Mouse (Mus musculus) heart, postnatal 10 days (tissue): ENCODE results near the gene Lhx1. TPM values are rescaled to one million over a fixed set of nuclear protein-coding genes. Genes with fewer than 3 reads are reported as not detected.

ENCODE experiments used
- DNase-seq, 2 experiments: peaks; one replicate each; pipeline ENCODE4 v3.0.0; 2021
- intact Hi-C: fragments of 180-260 bp; cut with DNase I; formaldehyde crosslinking; loops from one replicate; pipeline ENCODE4 v1.15.1; 2025
- total RNA-seq, 2 experiments: library from RNA; stranded (reverse); gene quantifications; 2 replicates each; pipeline ENCODE4 v1.2.3; 2021

Lhx1 gene
- total RNA-seq, 2 experiments from 2014 or later, result not detected

DNA sequence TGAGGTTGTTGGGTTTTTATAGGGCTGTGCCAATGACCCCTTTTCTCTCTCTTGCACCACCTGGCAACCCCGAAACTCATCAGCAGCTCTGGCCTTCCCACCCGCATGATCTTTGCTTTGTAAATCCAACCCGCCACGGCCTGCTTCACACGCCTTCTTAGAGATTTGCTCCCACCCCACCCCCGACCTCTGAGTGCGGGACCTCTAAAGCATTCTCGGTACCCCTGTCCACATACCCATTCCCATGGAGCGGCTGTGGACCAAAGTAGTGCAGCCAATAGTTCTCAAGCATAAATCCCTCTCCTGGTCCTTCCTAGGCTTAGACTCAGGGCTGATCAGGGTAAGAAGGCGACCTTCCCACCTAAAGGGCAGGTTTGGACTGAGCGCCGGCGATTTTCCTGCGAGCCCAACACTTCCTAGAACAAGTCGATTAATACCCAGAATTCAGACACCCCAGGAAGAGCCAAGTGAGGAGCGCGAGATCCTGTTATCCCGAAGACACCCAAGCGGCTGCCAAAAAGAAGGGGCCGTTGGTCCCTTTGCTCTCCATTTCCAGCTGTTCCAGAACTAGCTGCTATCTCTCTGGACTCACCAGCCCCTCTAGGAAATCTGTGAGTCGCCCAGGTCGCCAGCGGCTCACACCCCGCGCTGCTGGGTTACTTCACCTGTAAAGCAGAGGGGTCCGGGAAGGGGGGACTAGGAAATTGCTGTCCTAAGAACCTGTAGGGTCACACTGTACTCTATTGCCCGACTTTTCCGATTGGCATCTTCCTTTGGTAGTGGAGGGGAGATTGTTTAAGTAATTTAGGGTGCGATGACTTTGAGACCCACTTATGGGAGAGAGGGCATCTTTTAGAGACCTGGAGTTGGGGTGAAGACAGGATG is 1.9 kb upstream of the Lhx1 start:
- no peak for DNase-seq
- intact Hi-C loops, result no loop called here

- intact Hi-C loops, result no loop called here
- DNase-seq, result no peak
Observed at GRCm38 (mm10) chr11:84526451-84526850, 1.1 kb upstream of the Lhx1 start.

- DNase-seq, result no peak
- intact Hi-C loops, result no loop called here
Observed at GRCm38 (mm10) chr11:84524511-84525270, 644 bp downstream of the Lhx1 start.

GRCm38 (mm10) chr11:84523841-84524510 is 1.4 kb downstream of the Lhx1 start:
- intact Hi-C loops, result no loop called here
- DNase-seq, result peak; percentile 22 to 26

DNA sequence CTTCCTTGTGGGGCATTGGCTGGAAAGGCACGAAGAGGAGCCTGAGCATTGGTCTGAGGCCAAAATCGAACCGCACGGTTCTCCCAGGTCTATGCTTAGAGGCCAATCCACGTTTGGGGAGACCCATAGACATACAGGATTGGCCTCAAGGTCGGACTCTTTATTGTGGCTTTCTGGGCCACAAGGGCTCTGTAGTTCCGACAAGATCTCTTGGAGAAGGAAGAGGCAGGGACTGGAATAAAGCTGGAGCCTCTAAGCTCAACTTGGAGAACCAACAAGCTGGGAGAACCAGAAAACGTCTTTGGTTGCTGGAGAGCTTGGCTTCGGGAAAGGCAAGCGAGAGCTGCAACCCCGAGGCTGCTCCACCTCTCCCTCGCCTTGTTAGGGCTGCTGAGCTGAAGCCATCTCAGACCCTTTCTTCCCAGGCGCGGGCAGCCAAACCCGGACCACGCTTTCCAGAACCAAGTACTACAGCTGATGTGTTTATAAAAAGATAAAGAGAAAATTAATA is 2.0 kb downstream of the Lhx1 start:
- no peak for DNase-seq
- intact Hi-C loops, result no loop called here

DNA sequence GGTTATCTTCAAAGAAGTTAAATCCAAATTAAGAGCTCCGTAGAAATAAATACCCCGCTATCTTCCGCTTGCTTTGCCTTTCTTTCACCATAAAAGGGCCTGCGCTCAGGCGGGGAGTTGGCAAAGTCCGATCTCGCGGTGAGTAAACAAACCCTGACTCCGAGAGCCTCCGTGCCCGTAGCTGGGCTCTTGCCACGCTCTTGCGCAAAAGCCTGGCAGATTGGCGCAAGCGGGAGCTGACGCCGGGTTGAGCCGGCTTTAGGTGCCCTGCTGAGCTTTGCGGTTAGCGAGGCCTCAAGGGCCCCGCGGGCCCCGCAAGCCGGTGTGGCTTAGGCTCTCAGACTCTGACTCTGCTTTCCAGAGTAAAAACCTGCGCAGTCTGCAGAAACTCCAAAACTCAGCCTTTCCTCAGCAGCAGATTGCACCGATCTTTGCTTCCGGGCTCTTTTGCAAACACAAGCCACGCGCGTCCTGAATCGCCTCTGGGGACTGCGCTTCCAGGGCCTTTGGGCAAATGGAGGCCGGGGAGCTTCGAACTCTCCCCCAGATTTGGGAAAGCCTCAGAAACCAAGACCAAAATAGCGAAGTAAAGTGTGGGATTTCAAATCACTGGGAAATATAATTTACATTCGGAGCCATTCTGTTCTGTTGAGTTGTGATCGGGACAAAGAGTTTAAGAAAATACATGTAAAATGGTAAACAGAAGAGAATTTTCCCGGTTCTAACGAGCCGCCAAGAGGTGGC is 2.6 kb downstream of the Lhx1 start:
- peak; percentile 75 to 77 for DNase-seq
- intact Hi-C loops, result no loop called here

DNA sequence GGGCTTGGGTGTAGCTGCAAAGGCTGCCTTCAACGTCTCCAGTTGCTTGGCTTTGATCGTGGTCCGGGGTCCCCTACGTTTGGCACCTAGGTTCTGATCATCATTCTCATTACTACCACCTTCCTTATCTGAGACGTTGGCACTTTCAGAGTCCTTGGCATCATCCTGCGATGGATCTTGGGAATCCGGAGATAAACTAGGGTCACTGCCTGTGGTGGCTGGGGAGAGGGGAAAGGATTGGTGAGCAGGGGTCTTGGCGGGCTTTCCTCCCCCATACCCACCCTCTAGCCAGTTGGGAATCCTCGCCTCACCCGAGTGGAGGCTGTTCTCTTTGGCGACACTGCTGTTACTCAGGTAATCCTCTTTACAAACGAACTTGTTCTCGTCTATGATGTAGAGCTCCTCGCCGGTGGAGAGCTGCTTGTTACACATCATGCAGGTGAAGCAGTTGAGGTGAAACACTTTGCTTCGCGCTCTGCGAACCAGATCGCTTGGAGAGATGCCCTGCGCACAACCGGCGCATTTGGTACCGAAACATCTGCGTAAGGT is 3.5 kb downstream of the Lhx1 start:
- DNase-seq, result no peak
- intact Hi-C loops, result no loop called here

DNA sequence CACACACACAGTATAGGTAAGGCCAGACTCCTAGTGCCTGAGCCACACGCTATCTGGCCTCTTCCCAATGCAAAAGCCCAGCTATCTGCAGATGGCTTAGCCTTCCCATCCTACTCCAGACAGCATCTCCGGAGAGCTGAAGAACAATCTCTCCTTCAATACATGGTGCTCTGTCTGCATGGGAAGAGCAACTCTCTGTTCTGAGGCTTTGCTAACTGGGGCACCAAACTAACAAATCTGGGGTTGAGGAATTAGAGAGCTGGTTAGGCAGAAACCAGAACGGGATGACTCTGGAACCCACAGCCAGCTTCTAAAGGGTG is 4.3 kb downstream of the Lhx1 start:
- no peak for DNase-seq
- intact Hi-C loops, result no loop called here

DNA sequence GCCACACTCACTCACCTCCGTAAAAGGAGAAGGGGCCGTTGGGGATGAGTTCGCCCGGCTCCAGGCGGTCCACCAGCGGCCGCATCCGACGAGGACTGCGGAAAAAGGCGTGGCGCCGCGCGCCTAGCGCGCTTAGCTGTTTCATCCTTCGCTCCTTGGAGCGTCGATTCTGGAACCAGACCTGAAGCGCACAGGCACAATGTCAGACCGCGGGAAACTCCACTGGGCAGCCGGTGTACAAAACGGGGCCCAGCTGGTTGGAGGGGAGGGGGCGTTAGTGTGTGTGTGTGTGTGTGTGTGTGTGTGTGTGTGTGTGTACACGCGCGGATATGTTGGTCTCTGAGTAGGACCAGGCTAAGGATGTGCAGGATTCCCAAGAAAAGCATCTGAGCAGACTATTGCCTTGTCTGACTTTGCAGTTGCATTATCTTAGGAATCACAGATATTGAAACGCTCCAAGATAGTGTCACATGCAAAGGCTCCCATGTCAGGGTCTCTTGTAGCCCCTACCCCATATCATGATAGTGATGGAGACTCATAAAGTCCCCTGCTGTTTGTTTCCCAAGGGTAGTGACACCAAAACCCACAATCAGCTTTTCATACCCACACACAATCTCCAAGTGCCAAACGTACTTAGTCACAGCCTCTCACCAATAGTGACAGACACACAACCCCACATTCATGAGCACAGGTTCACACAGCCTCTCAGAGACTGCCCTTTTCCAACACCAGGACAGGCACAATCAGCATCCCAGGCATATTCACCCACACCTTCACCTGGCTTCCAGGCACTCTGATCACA is 4.9 kb downstream of the Lhx1 start:
- no peak for DNase-seq
- intact Hi-C loops, result no loop called here

DNA sequence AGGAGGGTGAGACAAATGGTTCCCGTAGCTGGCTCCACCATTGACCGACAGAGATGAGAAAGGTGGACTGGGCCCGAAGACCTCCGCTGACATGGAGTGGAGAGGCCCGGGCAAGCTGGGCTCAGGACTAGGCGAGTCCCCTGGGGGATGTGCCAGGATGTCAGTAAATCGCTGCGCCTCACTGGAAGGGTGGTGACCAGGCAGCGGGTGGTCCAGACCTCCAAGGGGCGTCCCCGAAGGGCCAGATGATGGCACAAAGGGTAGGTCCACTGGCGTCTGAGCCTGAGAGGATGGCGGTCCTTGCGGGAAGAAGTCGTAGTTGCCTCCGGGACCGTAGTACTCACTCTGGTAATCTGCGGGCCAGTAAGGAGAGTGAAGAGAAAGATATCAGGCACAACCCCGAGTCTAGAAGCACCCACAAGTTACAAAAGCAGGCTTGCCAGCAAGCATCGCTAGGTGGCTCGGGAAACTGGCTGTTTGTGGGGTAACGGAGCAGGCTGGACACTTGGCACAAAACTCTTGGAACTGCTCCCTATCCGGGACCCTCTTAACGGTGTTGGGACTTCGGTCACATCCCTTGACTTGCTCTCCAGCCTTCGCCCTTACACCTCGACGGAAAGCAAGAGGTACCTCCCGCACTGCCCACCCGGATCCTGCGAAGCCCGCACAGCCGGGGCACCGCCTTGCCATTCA is 5.6 kb downstream of the Lhx1 start:
- intact Hi-C loops, result no loop called here
- no peak for DNase-seq

GRCm38 (mm10) chr11:84519036-84519435 is 6.3 kb downstream of the Lhx1 start:
- intact Hi-C loops, result no loop called here

DNA sequence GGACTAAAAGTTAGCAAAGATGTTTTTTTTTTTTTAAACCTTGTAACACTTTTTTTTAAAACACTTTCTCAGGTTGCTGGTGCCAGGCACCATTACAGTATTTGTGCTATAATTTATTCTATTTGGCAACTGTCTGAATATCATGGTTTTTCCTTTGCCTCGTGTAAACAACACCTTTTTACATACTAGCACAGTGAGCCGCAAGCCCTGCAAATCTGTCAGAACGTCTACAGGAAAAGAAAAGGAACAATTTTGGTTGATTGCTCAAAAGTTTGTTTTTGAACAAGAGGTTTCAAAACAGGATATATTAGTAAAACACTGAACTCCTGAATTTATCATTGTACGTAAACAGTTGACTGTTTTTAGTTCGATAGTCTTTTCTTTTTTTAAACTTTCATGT is 7.1 kb downstream of the Lhx1 start:
- intact Hi-C loops, result no loop called here
- no peak for DNase-seq

More at GRCm38 (mm10) chr11:84519036-84519435, 6.3 kb downstream of the Lhx1 start:
- DNase-seq, result no peak

- no peak for DNase-seq
- intact Hi-C loops, result no loop called here
Observed at GRCm38 (mm10) chr11:84517431-84517830, 7.9 kb downstream of the Lhx1 start.

DNA sequence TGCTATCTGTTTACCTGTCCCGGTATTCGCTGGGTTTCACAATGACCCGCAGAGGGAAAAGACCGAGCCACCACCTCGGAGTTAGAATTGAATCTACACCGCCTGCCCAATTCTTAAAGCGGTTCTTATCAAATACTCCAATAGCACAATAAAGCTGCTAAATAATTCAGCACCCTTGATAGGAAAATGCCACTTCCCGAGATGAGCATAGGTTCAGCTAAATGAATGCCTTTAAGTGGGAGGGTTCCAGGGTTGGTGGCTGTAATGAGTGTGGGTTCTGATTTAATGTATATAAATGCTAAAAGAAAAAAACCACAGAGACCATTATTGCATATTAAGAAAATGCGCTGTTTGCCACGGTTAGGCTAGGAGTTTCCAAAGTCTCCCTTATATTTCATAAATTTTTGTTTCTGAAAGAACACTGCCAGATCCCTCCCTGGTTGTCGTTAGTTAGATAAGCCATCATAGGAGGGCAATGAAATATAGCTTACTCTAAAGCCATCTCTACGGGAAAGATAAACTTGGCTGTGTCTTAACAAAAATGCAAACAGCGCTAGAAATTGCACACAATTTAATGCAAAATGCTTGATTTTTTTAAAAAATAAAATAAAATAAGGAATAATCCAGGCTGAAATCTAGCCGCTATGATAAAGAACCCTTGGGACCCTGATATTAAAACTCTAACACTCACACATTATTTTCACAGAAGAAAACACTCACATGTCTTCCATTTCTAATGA is 8.7 kb downstream of the Lhx1 start:
- intact Hi-C loops, result no loop called here
- DNase-seq, result no peak

DNA sequence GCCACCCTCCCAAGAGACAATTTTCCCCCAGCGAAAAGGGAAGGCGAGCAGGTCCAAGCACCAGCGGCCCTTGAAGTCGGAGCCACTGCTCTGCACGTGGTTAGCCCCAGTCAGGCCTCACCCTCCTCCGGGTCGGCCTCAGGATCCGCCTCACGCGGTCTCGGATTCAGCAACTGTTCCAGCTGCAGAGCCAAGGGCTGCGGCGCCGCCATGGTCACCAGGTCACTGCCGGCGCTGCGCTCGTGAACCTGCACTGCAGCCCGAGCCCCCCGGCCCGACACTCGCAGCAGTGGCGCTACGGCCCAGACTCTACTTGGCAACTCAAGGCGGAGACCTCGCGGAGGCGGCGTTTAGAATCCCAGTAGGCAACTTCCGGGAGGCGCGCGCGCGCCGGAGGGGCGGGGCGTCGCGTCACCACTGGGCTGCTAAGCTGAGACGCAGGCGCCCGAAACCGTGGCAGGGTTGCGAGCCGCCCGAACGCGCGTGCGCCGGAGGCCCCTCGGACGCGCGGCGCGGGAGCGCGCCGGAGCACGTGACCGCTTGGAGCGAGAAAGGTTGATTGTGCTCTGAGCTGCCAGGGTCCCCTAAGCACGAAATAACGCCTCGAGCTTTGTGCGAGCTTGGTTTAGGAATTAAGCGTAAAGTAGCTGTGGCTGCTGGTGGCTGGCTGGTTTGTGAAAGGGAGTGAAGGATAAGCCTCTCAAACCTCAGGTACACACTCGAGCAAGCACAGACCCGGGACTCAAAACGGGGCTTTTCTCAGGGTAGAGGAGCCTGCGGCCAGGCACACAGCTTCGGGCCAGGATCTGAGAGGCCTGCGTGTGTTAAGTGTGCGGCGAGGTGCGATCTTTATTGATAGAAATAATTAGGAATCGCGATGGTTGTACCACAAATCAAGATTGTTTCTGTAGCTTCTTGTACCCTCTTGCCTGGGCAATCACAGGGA is 11.9 kb downstream of the Lhx1 start, which contains the start of gene Aatf:
TSS of gene Aatf (minus strand) at position 352 of the 946 bp plus-strand sequence.
- peak; percentile 97 to 98 for DNase-seq
- intact Hi-C loops, result loop anchor here (5.0 kb wide), 1 partner anchor 284 kb away; no protein-coding TSS in a partner anchor

DNA sequence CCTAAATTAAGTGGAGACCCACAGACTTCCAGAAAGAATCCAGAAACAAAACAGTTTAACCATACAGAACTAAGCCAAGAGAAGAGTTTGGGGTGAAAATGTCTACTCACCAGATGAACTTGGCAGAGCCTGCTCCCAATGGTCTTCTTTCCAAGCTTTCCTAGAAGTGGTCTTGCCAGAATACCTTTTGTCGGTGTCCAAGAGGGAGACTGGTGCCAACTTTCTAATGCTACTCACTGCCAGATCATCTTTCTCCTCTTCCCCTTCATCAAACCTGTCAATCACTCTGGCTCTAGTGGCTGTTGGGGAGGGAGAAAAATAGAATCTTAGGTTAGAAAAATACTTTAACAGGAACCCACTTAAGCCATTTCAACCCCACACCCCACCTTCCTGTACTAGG is 13.3 kb downstream of the Lhx1 start:
- intact Hi-C loops, result loop anchor here (5.0 kb wide), 1 partner anchor 285 kb away; no protein-coding TSS in a partner anchor

DNA sequence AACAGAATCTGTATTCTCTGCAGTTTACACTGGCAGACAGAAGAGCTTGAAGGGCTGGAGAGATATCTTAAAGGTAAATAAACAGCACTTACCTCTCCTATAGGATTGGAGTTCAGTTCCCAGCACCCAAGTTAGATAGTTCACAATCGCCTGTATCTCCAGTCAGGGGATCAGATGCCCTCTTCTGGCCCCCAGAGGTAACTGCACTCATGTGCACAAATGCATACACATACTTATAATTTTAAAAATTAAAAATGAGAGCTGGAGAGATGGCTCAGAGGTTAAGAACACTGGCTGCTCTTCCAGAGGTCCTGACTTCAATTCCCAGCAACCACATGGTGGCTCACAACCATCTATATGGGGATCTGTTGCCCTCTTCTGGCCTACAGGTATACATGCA is 21.0 kb downstream of the Lhx1 start:
- intact Hi-C loops, result no loop called here
- DNase-seq, result no peak

More for the DNA sequence above, 13.3 kb downstream of the Lhx1 start:
- no peak for DNase-seq
